In the genomic region with DNA sequence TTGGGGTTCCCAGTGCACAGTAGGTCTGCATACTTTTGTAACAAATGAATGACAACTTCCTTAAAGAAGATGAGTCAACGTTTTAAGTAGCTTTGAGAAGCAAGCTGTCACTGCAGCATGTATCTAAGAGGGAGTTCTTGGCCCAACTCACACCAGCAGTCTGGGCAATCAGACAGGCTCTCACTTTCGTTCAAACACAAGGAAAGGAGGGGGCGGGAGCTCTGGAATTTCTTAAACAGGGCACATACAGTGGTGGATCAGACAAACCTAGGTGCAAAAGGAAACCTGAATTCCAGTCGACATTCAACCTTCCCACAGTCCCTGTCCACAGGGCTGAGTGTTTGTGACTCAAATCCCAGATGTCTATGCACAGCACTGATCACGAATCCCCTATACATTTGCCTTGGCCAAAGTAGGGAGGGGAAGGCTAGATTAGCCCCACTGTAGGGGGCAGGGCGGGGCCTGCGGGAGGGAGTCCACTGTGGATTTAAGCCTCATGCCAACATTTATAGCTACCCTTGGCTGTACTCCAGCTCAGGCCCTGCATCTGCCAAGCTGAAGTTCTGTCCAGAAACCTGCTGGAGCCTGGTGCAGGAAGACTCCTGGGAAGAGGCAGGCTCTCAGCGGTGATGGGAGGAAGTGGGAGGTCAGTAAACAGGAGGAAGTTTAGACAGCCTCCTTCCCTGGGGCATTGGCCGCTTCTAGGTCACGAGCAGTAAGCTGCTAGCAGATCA, we compare ENCODE assay signal across 8 mouse cellular contexts.
DNase-seq lines count a peak whose midpoint lies in the region; ATAC-seq and TF ChIP-seq lines count a peak whose summit lies in the region.

No protein-coding gene starts in this region.

- no peaks in the 10 kb centered on the region for H3K36me3 ChIP-seq in liver, adult 2 months (ENCODE audit: control insufficient read depth, insufficient read depth, low read length)
- H3K36me3 ChIP-seq in liver, embryonic 12.5 days: no peaks in the 10 kb centered on the region
- H3K36me3 ChIP-seq in intestine, embryonic 15.5 days: no peaks in the 10 kb centered on the region
- H3K36me3 ChIP-seq in midbrain, embryonic 15.5 days (replicated peaks): no peaks in the 10 kb centered on the region

- no peaks in the 10 kb centered on the region for H3K27me3 ChIP-seq in liver, adult 2 months (ENCODE audit: control insufficient read depth, insufficient read depth, low read length)
- no peaks in the 10 kb centered on the region for H3K27me3 ChIP-seq in liver, embryonic 12.5 days (replicated peaks)
- no peaks in the 10 kb centered on the region for H3K27me3 ChIP-seq in intestine, embryonic 15.5 days (replicated peaks)
- H3K27me3 ChIP-seq in midbrain, embryonic 15.5 days (replicated peaks): no peaks in the 10 kb centered on the region

- ATAC-seq in liver, embryonic 12.5 days: no peak
- ATAC-seq in intestine, embryonic 15.5 days: peak; percentile 34; the same call in 1 of the 2 replicates
- ATAC-seq in midbrain, embryonic 15.5 days (replicated peaks): no peak

- H3K4me1 ChIP-seq in liver, adult 2 months (ENCODE audit: control insufficient read depth, insufficient read depth, low read length): no peaks in the 10 kb centered on the region
- H3K4me1 ChIP-seq in liver, embryonic 12.5 days: no peaks in the 10 kb centered on the region
- H3K4me1 ChIP-seq in intestine, embryonic 15.5 days (replicated peaks): 0 out of 2 replicates have a peak, but pooled peaks cover 3% of the 10 kb centered on the region
- no peaks in the 10 kb centered on the region for H3K4me1 ChIP-seq in midbrain, embryonic 15.5 days

- no peak overlapping the region for H3K4me3 ChIP-seq in liver, adult 2 months (ENCODE audit: insufficient read depth, low read depth, low read length)
- no peak overlapping the region for H3K4me3 ChIP-seq in liver, embryonic 12.5 days
- H3K4me3 ChIP-seq in intestine, embryonic 15.5 days (replicated peaks): no peak overlapping the region
- H3K4me3 ChIP-seq in midbrain, embryonic 15.5 days: no peak overlapping the region

- DNase-seq in liver, adult 2 months (ENCODE audit: extremely low read depth, low read depth, low spot score): peak; percentile 40
- peak; percentile 65 to 79 for DNase-seq in adrenal gland, postnatal 36 days
- peak; percentile 60 for DNase-seq in gastrocnemius, adult 18-20 months (ENCODE audit: low spot score)
- DNase-seq in lung, postnatal 14 days: peak; percentile 56
- no peak for DNase-seq in thymus, postnatal 14 days

- H3K27ac ChIP-seq in liver, adult 2 months (replicated peaks; ENCODE audit: insufficient read depth, low read depth, low read length): no peak overlapping the region
- no peak overlapping the region for H3K27ac ChIP-seq in liver, embryonic 12.5 days
- peak overlapping the region; percentile 40; the same call in 1 of the 2 replicates for H3K27ac ChIP-seq in intestine, embryonic 15.5 days
- H3K27ac ChIP-seq in midbrain, embryonic 15.5 days: no peak overlapping the region

- TF ChIP-seq CTCF in liver, adult 2 months (IDR thresholded peaks at IDR 0.05; ENCODE audit: low read depth, low read length): no peak

- H3K9me3 ChIP-seq in liver, embryonic 12.5 days (replicated peaks): no peaks in the 10 kb centered on the region
- H3K9me3 ChIP-seq in intestine, embryonic 15.5 days: no peaks in the 10 kb centered on the region
- no peaks in the 10 kb centered on the region for H3K9me3 ChIP-seq in midbrain, embryonic 15.5 days

- H3K4me2 ChIP-seq in liver, embryonic 12.5 days: no peak overlapping the region
- H3K4me2 ChIP-seq in intestine, embryonic 15.5 days (replicated peaks): no peak overlapping the region
- no peak overlapping the region for H3K4me2 ChIP-seq in midbrain, embryonic 15.5 days

- TF ChIP-seq POLR2A in liver, adult 2 months (IDR thresholded peaks at IDR 0.05; ENCODE audit: extremely low read depth, insufficient read depth, low read length): no peak

- H3K9ac ChIP-seq in liver, adult 2 months (ENCODE audit: low read depth, low read length): no peak overlapping the region
- H3K9ac ChIP-seq in liver, embryonic 12.5 days: no peak overlapping the region
- no peak overlapping the region for H3K9ac ChIP-seq in intestine, embryonic 15.5 days
- H3K9ac ChIP-seq in midbrain, embryonic 15.5 days: no peak overlapping the region

- no peaks in the 10 kb centered on the region for H3K79me2 ChIP-seq in liver, adult 2 months (ENCODE audit: control insufficient read depth, insufficient read depth, low read length)

- WGBS in liver, adult 2 months: 35% methylated on average over 10 of the region's 10 CpGs
- 38% methylated on average over 10 of the region's 10 CpGs for WGBS in liver, embryonic 12.5 days (ENCODE audit: insufficient replicate concordance)
- 35% methylated on average over 10 of the region's 10 CpGs for WGBS in intestine, embryonic 15.5 days
- WGBS in midbrain, embryonic 15.5 days: 57% methylated on average over 10 of the region's 10 CpGs
